Mouse (Mus musculus): ENCODE results near the gene Tmem141. TPM values are rescaled to one million over a fixed set of nuclear protein-coding genes. Genes with fewer than 3 reads are reported as not detected.

Gene Tmem141
- polyA plus RNA-seq, 1 experiment: 12.9 TPM

DNA sequence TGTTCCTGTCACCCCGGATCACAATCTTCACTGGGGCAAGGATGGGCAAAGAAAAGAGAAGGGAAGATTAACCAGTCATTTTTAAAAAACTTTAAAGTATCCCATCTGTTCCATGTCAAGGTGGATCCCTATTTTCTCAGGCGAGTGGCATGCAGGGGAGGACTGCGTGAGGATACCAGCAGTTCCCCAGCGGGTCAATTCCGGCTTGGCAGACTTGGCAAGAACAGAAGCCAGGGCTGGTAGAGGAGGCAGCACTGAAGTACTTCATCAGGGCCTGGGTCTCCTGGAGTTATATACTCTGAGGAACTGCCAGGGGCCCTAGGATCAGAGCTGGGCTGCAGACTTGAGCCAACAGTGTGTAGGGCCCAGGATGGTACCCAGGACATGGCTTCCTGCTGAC, 19.3 kb downstream of the Tmem141 start:
- H3K36me3 ChIP-seq (ENCODE audit: control insufficient read depth, insufficient read depth): peaks cover 58% of the 10 kb centered on the region

DNA sequence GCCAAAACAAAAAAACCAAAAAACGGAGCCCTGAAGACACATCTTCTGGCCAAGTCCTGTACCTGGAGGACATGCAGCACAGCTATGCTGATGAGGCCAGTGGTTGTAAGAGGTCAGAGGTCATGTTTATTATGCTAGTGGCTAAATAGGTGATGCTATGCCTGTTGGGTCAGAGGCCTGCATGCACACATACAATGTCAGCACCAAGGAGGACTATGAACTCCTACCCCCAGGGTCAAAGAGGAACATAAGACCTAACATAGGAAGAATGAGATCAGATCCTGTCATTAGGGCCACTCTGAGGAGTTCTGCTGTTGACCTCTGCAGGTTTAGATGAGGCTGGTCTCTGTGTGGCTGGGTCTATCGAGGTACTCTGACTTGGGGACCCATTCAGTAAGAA, 21.8 kb downstream of the Tmem141 start:
- no peak overlapping the region for H3K4me3 ChIP-seq (ENCODE audit: insufficient read depth, poor library complexity, severe bottlenecking)
- H3K27me3 ChIP-seq (ENCODE audit: control insufficient read depth, insufficient read depth, insufficient read length): no peaks in the 10 kb centered on the region
- H3K79me2 ChIP-seq (ENCODE audit: control insufficient read depth, insufficient read depth): peaks cover 28% of the 10 kb centered on the region
- H3K79me3 ChIP-seq (ENCODE audit: low read depth): peaks cover 15% of the 10 kb centered on the region
- H3ac ChIP-seq (ENCODE audit: control insufficient read depth, insufficient read length, low read depth): no peak overlapping the region
- TF ChIP-seq MYOG (IDR thresholded peaks at IDR 0.05; ENCODE audit: control insufficient read depth, extremely low read depth, insufficient read length) (no peak), MYOD1 (IDR thresholded peaks at IDR 0.05; ENCODE audit: control insufficient read depth, insufficient read length, low read depth) (no peak), CTCF (IDR thresholded peaks at IDR 0.05; ENCODE audit: control insufficient read depth, insufficient read depth, insufficient read length) (no peak), FOSL1 (IDR thresholded peaks at IDR 0.05; ENCODE audit: insufficient read depth, low read length, poor library complexity, severe bottlenecking) (no peak), CEBPB (IDR thresholded peaks at IDR 0.05; ENCODE audit: low read depth) (no peak), MAX (IDR thresholded peaks at IDR 0.05) (no peak), USF1 (IDR thresholded peaks at IDR 0.05; ENCODE audit: low read depth) (no peak)
- H3K36me3 ChIP-seq (ENCODE audit: control insufficient read depth, insufficient read depth): peaks cover 78% of the 10 kb centered on the region

More for the DNA sequence above, 19.3 kb downstream of the Tmem141 start:
- Histone ChIP-seq H3K79me3 (ENCODE audit: low read depth) (peaks cover 39% of the 10 kb centered on the region), H3K4me3 (ENCODE audit: insufficient read depth, poor library complexity, severe bottlenecking) (no peak overlapping the region), H3K79me2 (ENCODE audit: control insufficient read depth, insufficient read depth) (peaks cover 53% of the 10 kb centered on the region), H3K27me3 (ENCODE audit: control insufficient read depth, insufficient read depth, insufficient read length) (no peaks in the 10 kb centered on the region), H3ac (ENCODE audit: control insufficient read depth, insufficient read length, low read depth) (no peak overlapping the region)
- TF ChIP-seq MAX (IDR thresholded peaks at IDR 0.05) (no peak), MYOD1 (IDR thresholded peaks at IDR 0.05; ENCODE audit: control insufficient read depth, insufficient read length, low read depth) (no peak), USF1 (IDR thresholded peaks at IDR 0.05; ENCODE audit: low read depth) (no peak), CTCF (IDR thresholded peaks at IDR 0.05; ENCODE audit: control insufficient read depth, insufficient read depth, insufficient read length) (no peak)

DNA sequence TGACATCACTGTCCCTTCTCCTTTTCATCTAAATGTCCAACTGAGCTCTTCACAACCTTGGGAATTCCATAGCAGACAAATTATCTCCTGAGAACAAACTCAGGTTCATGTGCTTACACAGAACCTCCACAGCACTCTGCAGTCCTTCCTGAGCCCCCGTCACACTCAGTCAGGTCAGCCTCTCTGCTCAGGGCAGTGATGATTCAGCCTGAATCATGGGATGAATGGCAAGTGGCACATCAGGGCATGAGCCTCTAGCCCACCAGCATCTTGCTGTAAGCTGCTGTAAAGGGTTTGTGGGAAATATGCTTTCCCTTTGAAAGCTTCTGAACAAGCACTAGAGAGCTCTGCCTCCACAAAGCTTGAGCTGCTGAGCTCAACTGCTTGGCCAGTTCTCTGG, 23.1 kb downstream of the Tmem141 start:
- H3K79me2 ChIP-seq (ENCODE audit: control insufficient read depth, insufficient read depth): peaks cover 15% of the 10 kb centered on the region
- no peak overlapping the region for H3ac ChIP-seq (ENCODE audit: control insufficient read depth, insufficient read length, low read depth)
- H3K79me3 ChIP-seq (ENCODE audit: low read depth): peaks cover 6% of the 10 kb centered on the region
- H3K27me3 ChIP-seq (ENCODE audit: control insufficient read depth, insufficient read depth, insufficient read length): no peaks in the 10 kb centered on the region
- peaks cover 86% of the 10 kb centered on the region for H3K36me3 ChIP-seq (ENCODE audit: control insufficient read depth, insufficient read depth)
- no peak for TF ChIP-seq MYOG (IDR thresholded peaks at IDR 0.05; ENCODE audit: control insufficient read depth, extremely low read depth, insufficient read length)
- no peak overlapping the region for H3K4me3 ChIP-seq (ENCODE audit: insufficient read depth, poor library complexity, severe bottlenecking)

DNA sequence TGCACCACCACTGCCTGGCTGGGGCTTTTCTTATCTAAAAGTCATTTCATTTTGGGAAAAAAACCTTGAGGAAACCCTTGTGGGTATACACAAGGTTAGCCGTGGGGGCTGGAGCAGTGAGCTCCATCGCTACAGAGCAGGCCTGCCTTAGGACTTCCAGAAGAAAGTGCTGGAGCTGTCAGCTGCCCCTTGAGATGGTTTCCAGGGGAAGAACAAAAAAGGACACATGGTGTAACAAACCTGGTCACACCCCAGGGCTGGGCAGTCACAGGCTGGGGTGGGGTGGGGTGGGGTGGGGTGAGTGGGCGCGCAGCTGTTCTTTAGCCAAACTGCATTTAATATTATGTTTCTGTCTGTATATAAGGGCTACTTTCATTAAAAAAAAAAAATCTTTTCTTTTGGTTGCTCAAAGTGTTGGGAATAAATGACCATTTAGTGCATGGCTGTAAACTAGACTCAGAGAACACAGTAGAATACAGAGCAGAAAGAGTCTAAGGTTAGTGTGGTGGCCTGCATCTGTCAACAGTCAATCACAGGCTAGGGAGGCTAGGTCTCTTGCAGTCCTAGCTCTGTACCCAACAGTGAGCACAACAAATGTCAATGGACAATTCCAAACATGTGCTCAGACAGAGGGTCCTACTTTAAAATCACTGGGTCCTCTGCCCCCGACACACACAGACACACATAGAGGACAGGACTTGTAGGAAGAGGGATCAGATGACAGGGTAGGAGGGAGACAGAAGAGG, 24.9 kb downstream of the Tmem141 start:
- H3K36me3 ChIP-seq (ENCODE audit: control insufficient read depth, insufficient read depth): peaks cover 89% of the 10 kb centered on the region
- H3K27me3 ChIP-seq (ENCODE audit: control insufficient read depth, insufficient read depth, insufficient read length): no peaks in the 10 kb centered on the region
- H3K79me2 ChIP-seq (ENCODE audit: control insufficient read depth, insufficient read depth): no peaks in the 10 kb centered on the region
- no peak overlapping the region for H3ac ChIP-seq (ENCODE audit: control insufficient read depth, insufficient read length, low read depth)
- no peaks in the 10 kb centered on the region for H3K79me3 ChIP-seq (ENCODE audit: low read depth)
- H3K4me3 ChIP-seq (ENCODE audit: insufficient read depth, poor library complexity, severe bottlenecking): no peak overlapping the region
- TF ChIP-seq FOSL1 (IDR thresholded peaks at IDR 0.05; ENCODE audit: insufficient read depth, low read length, poor library complexity, severe bottlenecking): no peak
- TF ChIP-seq CTCF (IDR thresholded peaks at IDR 0.05; ENCODE audit: control insufficient read depth, insufficient read depth, insufficient read length): no peak
- no peak for TF ChIP-seq MYOD1 (IDR thresholded peaks at IDR 0.05; ENCODE audit: control insufficient read depth, insufficient read length, low read depth)
- no peak for TF ChIP-seq USF1 (IDR thresholded peaks at IDR 0.05; ENCODE audit: low read depth)
- TF ChIP-seq CEBPB (IDR thresholded peaks at IDR 0.05; ENCODE audit: low read depth): no peak
- TF ChIP-seq MAX (IDR thresholded peaks at IDR 0.05): no peak
- no peak for TF ChIP-seq MYOG (IDR thresholded peaks at IDR 0.05; ENCODE audit: control insufficient read depth, extremely low read depth, insufficient read length)

DNA sequence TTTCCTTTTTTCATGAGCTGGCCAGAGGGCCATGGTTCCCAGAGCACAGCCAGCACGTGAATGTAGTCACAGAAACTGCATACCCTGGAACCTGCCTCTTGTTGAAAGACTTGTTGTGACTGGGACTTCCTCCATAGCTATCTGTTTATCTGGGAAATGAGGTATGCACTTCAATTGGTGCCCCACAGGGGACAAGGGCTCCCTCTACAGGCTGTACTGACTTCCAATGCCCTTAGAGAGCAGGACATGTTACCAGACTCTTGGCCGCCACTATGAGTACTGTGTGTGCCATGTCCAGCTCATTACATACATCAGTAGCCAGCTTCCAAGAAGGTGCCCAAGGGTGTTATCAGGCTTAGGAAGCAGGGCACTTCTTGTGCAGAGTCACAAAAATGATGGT, 29.9 kb downstream of the Tmem141 start:
- Histone ChIP-seq H3K36me3 (ENCODE audit: control insufficient read depth, insufficient read depth) (peaks cover 84% of the 10 kb centered on the region), H3K27me3 (ENCODE audit: control insufficient read depth, insufficient read depth, insufficient read length) (no peaks in the 10 kb centered on the region)
- TF ChIP-seq CTCF (IDR thresholded peaks at IDR 0.05; ENCODE audit: control insufficient read depth, insufficient read depth, insufficient read length) (peak; percentile 14), CEBPB (IDR thresholded peaks at IDR 0.05; ENCODE audit: low read depth) (no peak)

DNA sequence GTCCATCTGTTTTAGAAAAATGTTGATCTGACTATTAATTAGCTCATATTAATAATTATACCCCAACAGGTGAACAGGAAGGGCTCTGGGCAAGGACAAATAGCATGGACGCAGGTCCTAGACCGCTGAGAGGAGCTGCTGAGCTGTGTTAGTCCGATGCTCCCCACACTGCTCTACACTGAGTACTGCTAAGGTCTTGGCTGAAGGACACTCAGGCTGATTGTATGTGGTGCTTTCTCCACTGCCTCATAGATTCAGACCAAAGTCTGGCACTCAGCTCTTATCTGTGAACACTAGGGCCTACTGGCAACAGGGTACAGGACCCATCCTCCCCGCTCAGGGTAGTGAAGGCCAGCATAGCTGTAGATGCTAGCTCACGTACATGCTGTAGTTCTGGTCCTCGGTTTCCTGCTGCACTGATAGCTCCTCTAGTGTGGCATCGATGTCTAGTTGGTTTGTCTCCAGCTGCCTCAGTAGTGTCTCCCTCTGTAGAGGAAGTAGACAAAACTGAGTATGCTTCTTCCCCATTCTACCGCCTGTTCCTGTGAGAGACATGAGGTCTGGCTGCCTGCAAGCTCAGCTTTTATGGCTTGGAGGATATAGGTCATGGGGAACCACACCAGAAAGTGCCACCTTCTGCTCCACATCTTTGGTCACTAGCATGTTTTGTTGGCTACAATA, 33.4 kb downstream of the Tmem141 start:
- no peak overlapping the region for H3K4me3 ChIP-seq (ENCODE audit: insufficient read depth, poor library complexity, severe bottlenecking)

More for the DNA sequence above, 29.9 kb downstream of the Tmem141 start:
- no peaks in the 10 kb centered on the region for H3K79me2 ChIP-seq (ENCODE audit: control insufficient read depth, insufficient read depth)
- H3ac ChIP-seq (ENCODE audit: control insufficient read depth, insufficient read length, low read depth): no peak overlapping the region
- H3K4me3 ChIP-seq (ENCODE audit: insufficient read depth, poor library complexity, severe bottlenecking): no peak overlapping the region
- no peaks in the 10 kb centered on the region for H3K79me3 ChIP-seq (ENCODE audit: low read depth)

More for the DNA sequence above, 33.4 kb downstream of the Tmem141 start:
- H3K36me3 ChIP-seq (ENCODE audit: control insufficient read depth, insufficient read depth): peaks cover 83% of the 10 kb centered on the region
- TF ChIP-seq CTCF (IDR thresholded peaks at IDR 0.05; ENCODE audit: control insufficient read depth, insufficient read depth, insufficient read length) (no peak), FOSL1 (IDR thresholded peaks at IDR 0.05; ENCODE audit: insufficient read depth, low read length, poor library complexity, severe bottlenecking) (no peak), CEBPB (IDR thresholded peaks at IDR 0.05; ENCODE audit: low read depth) (no peak), USF1 (IDR thresholded peaks at IDR 0.05; ENCODE audit: low read depth) (no peak), MYOD1 (IDR thresholded peaks at IDR 0.05; ENCODE audit: control insufficient read depth, insufficient read length, low read depth) (no peak), MYOG (IDR thresholded peaks at IDR 0.05; ENCODE audit: control insufficient read depth, extremely low read depth, insufficient read length) (no peak)
- no peaks in the 10 kb centered on the region for H3K27me3 ChIP-seq (ENCODE audit: control insufficient read depth, insufficient read depth, insufficient read length)
- no peaks in the 10 kb centered on the region for H3K79me2 ChIP-seq (ENCODE audit: control insufficient read depth, insufficient read depth)
- no peaks in the 10 kb centered on the region for H3K79me3 ChIP-seq (ENCODE audit: low read depth)
- no peak overlapping the region for H3ac ChIP-seq (ENCODE audit: control insufficient read depth, insufficient read length, low read depth)

Measured in C2C12 (cell line).